Mouse (Mus musculus): ENCODE measurements around the gene Arhgef11.

Gene Arhgef11

DNA sequence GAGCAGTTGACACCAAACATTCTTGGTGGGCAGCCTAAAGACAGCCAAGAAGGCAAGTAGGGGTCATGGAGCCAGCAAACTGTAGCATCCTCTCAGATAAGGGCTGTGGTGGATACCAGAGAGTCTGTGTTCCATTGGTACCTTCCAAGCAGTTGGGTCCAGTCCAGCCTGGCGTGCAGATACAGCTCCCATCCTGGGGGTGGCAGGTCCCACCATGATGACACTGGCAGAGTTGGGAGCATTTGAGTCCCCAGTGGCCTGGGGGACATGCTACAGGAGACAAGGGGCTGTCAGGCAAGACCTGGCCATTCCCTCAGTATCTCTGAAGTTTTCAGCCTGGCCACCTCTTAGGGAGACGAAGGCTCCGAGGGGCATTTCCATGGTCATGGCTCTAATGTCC, 135.2 kb downstream of the Arhgef11 start:
- in situ Hi-C loops (cut with MboI; ENCODE audit: low pct_unique_long_range_greater_than_20kb in 1 of 2, low sequenced_read_pairs in 2 of 2, unreplicated experiment in 1 of 2), result no loop called here

DNA sequence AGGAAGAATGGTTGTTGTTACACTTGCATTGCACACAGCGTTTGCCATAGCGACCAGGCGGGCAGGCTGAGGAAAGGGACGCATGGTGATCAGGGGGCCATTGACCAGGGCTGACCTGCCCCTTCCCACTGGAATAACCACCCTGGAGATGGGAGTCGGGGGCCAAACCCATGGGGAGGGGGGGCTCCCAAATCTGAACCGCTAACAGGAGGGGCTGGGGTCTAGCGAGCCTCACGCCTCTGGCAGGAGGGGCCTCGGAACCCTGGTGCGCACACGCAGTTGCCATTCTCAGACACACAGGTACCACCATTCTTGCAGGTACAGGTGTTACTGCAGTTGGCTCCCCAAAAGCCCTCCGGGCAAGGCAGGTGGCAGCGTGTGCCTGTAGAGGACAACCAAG, 136.5 kb downstream of the Arhgef11 start:
- in situ Hi-C loops (cut with MboI; ENCODE audit: low pct_unique_long_range_greater_than_20kb in 1 of 2, low sequenced_read_pairs in 2 of 2, unreplicated experiment in 1 of 2), result no loop called here

DNA sequence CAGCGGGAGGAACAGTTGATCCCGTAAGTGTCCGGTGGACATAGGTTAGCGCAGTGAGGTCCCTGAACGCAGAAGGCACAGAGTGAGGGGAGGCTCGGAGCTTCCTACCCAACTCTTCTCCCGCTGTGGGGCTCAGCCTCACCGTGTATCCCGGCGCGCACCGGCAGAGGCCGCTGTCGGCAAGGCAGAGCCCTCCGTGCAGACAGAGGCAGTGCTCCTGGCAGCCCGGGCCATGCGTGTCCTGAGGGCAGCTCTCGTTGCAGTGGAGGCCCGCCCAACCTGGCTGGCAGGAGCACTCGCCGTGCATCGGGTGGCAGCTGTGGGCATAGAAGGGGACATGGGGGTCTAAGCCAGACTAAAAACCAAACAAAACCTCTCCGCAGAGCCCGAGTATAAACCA, 138.6 kb downstream of the Arhgef11 start:
- in situ Hi-C loops (cut with MboI; ENCODE audit: low pct_unique_long_range_greater_than_20kb in 1 of 2, low sequenced_read_pairs in 2 of 2, unreplicated experiment in 1 of 2), result no loop called here

DNA sequence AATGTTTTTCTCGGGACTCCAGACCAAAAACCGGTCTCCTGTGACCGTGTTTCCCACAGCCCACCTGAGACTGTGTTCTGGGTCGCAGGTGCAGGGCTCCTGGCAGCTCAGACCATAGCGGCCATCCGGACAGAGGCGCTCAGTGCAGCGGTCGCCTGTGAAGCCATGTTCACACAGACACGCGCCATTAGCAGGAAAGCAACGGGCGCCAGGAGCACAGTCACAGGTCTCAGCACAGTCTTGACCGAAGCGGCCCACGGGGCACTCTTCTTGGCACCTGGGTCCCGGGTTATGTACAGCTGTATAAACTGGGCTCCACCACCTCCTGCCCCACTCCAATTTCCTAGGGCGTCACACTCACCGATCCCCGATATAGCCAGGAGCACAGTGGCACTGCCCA, 139.1 kb downstream of the Arhgef11 start:
- in situ Hi-C loops (cut with MboI; ENCODE audit: low pct_unique_long_range_greater_than_20kb in 1 of 2, low sequenced_read_pairs in 2 of 2, unreplicated experiment in 1 of 2), result no loop called here

DNA sequence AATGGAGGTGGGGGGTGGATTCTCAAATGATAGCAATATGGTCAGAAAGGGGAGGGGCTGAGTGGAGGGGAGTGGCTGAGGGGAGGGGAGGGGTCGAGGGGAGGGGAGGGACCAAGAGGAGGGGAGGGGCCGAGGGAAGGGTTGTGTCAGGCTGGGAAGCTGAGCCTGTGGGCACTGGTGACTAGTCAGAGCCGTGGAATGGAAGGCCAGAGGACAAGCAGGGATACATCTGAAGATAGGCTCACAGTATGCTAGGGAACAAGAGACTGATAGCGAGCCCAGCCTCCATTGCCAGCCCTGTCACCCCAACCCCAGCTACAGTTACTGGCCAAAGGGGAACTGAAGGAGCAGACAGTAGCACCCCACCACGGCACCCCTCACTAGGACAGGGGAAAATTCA, 141.3 kb downstream of the Arhgef11 start:
- in situ Hi-C loops (cut with MboI; ENCODE audit: low pct_unique_long_range_greater_than_20kb in 1 of 2, low sequenced_read_pairs in 2 of 2, unreplicated experiment in 1 of 2), result no loop called here

DNA sequence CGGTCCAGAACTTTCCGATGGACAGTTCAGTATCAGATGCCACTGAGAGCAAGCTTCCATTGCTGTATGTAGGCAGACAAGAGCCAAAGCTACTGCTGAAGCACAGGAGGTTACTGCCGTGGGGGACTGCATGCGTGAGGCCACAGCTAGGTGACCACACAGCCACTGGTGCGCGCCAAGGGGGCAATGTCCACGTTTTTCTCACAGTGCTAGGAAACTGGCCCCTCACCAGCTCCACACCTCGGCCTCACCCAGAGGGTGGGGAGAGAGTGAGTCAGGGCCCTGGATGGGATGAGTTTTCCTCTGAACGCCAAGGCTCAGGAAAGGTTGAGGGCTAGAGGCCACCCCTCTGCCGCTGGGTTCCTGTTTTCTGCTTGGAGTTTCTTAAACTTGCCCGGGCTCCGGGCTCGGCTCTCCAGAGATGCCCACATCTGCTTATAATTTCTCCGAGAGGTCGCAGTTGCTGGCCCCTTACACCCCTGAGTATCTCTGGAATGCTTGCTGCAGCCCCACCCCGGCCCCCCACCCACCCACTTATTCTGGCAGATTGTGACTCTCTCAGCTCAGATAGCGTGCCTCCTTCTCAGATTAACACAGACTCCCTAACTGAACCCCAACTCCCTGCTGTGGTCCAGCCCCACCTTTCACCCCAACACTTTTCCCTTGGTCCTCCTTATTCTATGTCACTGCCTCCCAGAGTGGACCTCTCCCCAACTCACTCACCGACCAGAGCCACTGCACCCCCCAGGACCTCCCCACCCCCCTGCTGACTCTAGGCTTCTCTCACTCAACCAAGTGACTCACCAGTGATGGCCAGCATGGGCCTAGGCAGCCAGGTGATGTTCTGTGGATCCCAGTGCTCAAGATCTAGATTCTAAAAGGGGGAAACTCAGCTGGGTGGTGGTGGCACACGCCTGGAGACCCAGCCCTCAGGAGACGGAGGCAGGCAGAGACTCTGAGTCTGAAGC, 144.3 kb downstream of the Arhgef11 start:
- in situ Hi-C loops (cut with MboI; ENCODE audit: low pct_unique_long_range_greater_than_20kb in 1 of 2, low sequenced_read_pairs in 2 of 2, unreplicated experiment in 1 of 2), result no loop called here

DNA sequence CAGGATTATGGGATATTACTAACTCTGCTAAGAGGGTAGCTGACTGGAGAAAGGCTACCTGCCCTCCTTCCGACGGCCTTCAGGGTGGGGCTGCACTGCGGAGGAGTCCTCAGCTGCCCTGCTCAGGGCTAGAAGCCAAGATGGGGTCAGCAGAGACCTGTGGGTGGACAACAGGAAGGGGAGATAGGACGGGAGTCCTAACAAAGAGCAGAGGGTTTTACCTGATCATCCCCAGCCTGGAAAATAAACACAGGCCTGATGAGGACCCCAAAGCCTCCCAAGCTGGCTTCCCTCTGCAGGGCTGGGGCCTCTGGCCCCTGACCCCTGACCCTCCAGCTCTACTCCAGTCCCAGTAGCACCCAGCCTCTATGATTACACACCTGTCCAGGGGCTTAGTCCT, 145.8 kb downstream of the Arhgef11 start:
- in situ Hi-C loops (cut with MboI; ENCODE audit: low pct_unique_long_range_greater_than_20kb in 1 of 2, low sequenced_read_pairs in 2 of 2, unreplicated experiment in 1 of 2), result no loop called here

DNA sequence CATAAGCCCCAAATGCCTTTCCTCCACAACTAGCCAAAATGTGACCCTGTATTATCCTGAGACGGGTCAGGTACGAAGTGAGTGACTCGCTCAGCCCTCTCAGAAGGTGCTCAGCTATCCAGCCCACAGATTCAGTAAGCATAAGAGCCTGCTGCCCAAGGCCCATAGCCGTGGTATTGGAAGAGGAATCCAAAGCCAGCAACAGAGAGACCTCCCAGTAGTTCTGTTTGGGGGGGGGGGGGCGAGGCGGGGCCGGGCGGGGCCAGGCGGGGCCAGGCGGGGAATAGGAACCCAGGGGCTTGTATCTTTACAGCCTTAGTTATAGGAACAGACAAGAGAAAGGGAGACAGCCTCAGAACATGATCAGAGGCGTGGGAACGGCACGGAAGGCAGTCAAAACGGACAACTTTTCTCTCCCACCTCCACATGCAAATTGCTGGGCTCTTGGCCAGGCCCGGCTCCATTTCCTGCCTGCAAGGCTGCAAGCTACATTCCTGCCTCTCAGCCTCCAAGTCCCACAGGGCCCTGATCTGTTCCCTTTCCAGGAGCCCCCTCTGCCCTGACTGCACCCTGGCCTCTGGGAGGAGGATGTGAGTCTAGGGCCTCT, 146.4 kb downstream of the Arhgef11 start:
- in situ Hi-C loops (cut with MboI; ENCODE audit: low pct_unique_long_range_greater_than_20kb in 1 of 2, low sequenced_read_pairs in 2 of 2, unreplicated experiment in 1 of 2), result no loop called here

DNA sequence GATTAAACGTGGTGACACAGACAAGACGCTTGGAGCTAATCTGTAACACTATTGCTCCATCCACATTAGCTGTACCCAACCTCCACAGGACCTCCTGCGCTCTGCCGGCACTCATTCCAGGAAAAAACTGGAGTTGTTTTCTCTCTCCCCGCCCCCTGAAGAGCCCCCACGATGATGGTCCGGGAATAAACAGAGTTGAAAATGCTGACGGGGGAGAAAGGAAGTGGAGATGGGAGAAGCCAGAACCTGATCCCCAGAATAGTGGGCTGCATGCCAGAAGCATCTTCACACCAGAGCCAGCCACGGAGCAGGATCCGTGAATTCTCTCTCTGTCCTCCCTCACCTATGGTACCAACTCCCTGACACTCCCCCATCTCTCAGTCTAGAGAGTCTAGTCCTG, 147.1 kb downstream of the Arhgef11 start:
- in situ Hi-C loops (cut with MboI; ENCODE audit: low pct_unique_long_range_greater_than_20kb in 1 of 2, low sequenced_read_pairs in 2 of 2, unreplicated experiment in 1 of 2), result no loop called here

DNA sequence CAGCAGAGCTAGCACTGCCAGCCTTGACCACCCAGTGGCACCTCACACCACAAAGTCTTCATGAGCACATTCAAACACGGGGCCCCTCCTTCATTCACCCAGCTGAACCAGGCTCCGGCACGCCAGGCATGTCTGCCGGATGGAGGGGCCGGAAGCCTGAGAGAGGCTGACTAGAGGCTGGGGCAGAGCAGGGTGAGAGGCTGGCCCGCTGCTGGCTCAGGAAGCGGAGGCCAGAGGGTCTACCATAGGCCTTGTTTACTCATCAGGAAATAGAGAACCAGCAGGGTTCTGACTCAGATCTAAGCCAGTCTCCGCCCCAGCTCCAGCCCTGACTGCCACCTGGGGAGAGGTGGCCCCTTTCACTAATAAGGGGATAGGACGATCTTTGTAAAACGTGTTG, 147.7 kb downstream of the Arhgef11 start:
- in situ Hi-C loops (cut with MboI; ENCODE audit: low pct_unique_long_range_greater_than_20kb in 1 of 2, low sequenced_read_pairs in 2 of 2, unreplicated experiment in 1 of 2), result no loop called here

DNA sequence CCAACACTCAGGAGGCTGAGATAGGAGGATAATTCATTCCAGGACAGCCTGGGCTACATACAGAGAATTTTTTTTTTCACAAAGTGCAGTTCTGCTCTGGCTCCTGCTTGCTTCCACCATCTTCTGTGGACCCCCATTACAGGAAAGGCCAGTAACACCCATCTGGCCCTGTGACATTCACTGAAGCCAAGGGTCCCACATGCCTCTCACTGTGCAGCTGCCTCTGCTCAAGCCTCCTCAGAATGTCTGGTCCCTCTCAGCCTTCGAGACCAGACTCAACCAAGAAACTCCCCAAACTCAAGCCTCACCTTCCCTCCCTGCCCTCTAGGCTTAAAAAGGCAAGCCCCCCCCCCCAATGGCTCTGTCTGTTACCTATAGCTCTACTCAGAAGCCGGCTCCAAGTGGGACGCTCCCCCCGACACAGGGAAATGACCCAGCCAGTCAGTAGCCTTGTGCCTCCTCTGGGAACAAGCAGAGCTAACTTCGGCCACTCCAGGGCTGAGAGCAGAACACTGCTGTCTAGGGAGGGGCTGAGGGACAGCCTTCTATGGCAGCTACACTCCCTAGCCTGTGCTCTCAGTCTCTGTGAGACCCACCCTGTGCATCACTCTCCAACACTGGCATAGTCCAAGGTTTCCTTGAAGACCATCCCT, 148.4 kb downstream of the Arhgef11 start:
- in situ Hi-C loops (cut with MboI; ENCODE audit: low pct_unique_long_range_greater_than_20kb in 1 of 2, low sequenced_read_pairs in 2 of 2, unreplicated experiment in 1 of 2), result no loop called here

DNA sequence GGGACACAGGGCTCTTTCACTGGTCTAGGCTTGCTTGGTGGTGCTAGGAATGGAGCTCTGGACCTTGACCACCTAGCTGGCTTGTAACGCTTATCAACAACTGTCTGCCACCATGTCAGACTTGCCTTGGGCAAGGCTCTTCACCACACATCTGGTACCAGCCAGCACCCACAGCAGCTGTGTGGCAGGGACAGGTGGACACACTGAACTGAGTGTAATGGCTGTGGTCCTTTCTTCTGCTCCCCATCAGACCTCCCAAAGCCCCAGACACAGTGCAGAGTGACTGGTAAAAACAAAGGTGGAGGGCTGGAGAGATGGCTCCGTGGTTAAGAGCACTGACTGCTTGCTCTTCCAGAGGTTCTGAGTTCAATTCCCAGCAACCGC, 148.9 kb downstream of the Arhgef11 start:
- in situ Hi-C loops (cut with MboI; ENCODE audit: low pct_unique_long_range_greater_than_20kb in 1 of 2, low sequenced_read_pairs in 2 of 2, unreplicated experiment in 1 of 2), result no loop called here

DNA sequence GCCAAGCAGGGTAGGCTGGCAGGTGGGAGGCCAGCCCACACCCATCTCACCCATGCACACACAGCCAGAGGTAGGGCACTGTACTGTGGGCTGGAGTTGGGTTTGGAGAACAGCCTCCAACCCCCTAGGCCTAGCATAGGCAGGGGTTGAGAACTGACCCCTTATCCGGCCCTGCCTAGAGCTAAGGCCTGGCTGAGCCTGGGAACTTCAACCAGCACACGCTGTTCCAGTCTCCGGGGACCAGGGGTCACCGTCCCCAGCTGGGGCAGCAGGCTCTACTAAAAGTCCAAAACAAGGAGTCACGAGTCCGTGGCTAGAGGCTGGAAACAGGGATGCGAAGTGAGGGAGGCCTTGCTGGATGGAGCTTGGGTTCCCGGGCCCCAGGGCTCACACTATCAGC, 150.4 kb downstream of the Arhgef11 start:
- in situ Hi-C loops (cut with MboI; ENCODE audit: low pct_unique_long_range_greater_than_20kb in 1 of 2, low sequenced_read_pairs in 2 of 2, unreplicated experiment in 1 of 2), result no loop called here

DNA sequence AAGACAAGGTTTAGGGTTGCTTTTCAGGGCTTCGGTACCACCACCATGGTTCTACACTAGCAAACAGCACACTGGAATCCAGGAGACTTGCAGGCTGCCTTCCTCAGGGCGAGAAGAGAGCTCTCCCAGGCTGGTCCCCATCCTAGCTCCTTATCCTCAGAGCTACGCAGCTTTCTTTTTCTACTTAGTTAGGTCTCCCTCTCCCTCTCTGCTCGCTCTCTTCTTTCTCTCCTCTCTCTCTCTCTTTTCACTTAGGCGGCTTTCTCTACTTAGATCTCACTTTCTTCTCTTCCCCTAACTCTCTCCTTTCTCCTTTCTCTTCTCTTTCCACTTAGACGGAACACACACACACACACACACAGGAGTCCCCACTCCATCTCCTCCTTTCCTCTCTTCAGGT, 151.1 kb downstream of the Arhgef11 start:
- in situ Hi-C loops (cut with MboI; ENCODE audit: low pct_unique_long_range_greater_than_20kb in 1 of 2, low sequenced_read_pairs in 2 of 2, unreplicated experiment in 1 of 2), result no loop called here

DNA sequence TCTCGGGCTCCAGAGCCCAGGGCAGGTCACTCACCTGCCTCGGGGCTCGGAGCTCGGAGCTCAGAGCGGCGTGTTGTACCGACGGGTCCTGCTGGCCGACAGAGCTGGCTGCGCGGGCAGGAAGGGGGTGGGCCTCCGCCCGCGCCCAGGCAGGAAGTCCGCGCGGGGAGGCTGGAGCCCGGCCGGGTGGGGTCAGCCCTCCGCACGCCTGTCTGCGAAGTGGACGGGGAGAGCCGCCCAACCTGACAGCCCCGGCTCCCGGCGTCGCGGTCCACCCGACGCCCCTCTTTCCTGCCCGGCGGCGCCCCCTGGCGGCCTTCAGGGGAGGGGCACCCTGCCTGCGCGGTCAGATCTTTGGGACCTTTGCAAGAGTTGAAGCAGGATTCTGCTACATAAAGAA, 151.5 kb downstream of the Arhgef11 start:
- in situ Hi-C loops (cut with MboI; ENCODE audit: low pct_unique_long_range_greater_than_20kb in 1 of 2, low sequenced_read_pairs in 2 of 2, unreplicated experiment in 1 of 2), result no loop called here

DNA sequence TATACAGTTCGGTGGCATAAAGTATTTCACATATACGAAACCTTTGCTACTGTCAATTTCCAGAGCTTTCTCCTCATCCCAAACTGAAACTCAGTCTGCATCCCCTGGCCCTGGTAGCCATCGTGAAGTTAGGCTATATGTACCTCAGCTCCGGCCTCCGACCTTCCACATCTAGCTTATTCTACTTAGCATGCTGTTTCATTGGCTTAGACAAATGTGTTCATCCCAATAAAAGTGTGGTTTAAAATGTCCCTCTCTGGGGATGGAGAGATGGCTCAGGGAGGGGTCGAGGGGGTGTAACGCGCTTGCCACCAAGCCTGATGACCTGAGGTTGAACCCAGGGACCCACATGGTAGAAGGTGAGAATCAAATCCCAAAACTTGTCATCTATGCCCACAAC, 152.1 kb downstream of the Arhgef11 start:
- in situ Hi-C loops (cut with MboI; ENCODE audit: low pct_unique_long_range_greater_than_20kb in 1 of 2, low sequenced_read_pairs in 2 of 2, unreplicated experiment in 1 of 2), result no loop called here

DNA sequence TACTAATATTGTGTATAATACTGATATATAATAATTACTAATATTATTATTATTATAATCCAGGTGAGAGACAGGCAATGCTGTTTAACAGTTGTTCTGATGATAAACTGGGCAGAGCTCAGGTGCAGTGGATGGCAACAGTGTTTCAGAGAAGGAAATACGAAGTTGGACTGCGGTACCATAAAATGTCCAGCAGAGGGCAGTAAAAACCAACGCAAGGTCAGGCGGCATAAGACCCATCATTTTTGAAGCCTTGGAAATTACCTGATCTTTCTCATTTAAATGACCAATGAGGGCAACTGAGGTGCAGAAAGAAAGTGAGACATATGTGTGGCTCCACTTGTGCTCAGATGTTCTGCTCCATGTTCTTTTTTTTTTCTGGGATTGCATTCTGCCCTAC, 152.9 kb downstream of the Arhgef11 start:
- in situ Hi-C loops (cut with MboI; ENCODE audit: low pct_unique_long_range_greater_than_20kb in 1 of 2, low sequenced_read_pairs in 2 of 2, unreplicated experiment in 1 of 2), result no loop called here

DNA sequence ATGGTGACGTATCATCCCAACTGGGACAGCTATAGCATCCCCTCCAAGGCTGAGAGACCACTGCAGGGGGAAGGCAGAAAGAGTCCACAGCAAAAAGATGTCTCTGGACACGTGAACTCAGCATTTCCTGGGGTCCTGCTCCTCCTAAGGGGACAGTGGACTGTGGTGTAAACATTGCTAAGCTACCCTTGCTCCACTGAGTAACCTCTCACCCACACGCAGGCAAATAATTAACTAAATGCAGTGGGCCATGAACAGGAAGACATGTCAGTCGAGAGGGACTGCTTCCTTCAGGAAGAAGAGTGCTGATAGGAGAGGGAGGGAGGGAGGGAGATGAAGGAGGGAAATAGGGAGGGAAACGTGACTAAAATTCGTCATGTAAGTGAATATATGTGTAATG, 153.7 kb downstream of the Arhgef11 start:
- in situ Hi-C loops (cut with MboI; ENCODE audit: low pct_unique_long_range_greater_than_20kb in 1 of 2, low sequenced_read_pairs in 2 of 2, unreplicated experiment in 1 of 2), result no loop called here

DNA sequence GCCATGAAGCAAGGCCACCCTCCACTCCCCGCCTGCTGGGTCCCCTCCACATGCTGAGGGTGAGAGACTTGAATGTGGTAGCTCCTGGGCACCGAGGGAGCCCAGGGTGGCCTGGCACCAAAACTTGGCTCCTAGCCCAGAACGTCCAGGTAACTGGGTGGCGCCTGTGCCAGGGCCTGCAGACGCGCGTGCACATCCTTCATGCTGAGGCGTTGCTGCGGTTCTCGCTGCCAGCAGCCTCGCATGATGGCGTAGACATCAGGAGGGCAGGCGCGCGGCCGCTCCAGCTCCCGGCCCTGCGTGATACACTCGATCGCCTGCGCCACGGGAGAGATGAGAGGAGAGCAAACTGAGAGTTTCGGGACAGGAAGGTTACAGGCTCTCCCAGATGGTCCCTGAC, 160.9 kb downstream of the Arhgef11 start:
- in situ Hi-C loops (cut with MboI; ENCODE audit: low pct_unique_long_range_greater_than_20kb in 1 of 2, low sequenced_read_pairs in 2 of 2, unreplicated experiment in 1 of 2), result no loop called here

DNA sequence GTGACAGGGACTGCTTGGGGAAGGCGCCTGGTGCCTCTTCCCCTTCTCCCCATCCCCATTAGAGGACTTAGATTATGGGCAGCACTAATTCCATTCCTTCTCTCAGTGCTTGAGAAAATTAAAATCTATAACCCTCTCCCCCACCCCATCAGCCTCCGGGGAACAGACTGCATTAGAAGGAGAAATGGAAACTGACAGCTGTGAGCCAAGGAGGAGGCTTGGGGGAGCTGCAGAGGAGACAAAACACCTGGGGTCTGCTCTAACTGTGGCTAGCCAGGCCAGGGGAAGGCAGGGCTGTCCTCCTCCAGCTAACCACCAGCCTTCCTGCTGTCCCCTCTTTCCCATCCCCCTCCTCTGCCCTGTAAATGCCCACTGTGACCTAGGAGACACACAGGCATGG, 161.7 kb downstream of the Arhgef11 start:
- in situ Hi-C loops (cut with MboI; ENCODE audit: low pct_unique_long_range_greater_than_20kb in 1 of 2, low sequenced_read_pairs in 2 of 2, unreplicated experiment in 1 of 2), result no loop called here

Data from mouse embryonic stem cell (cell line).